Mouse (Mus musculus) testis, adult 2 months (tissue): ENCODE measurements at regions not wholly inside any gene's neighbourhood (a gene's known extent, or its start where the extent isn't known, plus 50 kb on each side); places are given as distances from the start of the nearest gene placed in this dataset.

Source experiments
- CTCF ChIP-seq: fragments of 200-500 bp; IDR thresholded peaks from 2 replicates; pipeline ENCODE4 v1.5.1; 2012; ENCODE audit warnings: low read depth, mild to moderate bottlenecking, inconsistent platforms, low read length, moderate library complexity; ENCODE audit not compliant: control insufficient read depth, insufficient read depth, insufficient replicate concordance
- POLR2A ChIP-seq: fragments of 200-500 bp; IDR thresholded peaks from 2 replicates; pipeline ENCODE4 v1.6.1; 2012; ENCODE audit warnings: low read depth, mild to moderate bottlenecking, inconsistent platforms, low read length, moderate library complexity; ENCODE audit not compliant: control insufficient read depth

GRCm38 (mm10) chr6:118259881-118260280 is 62.4 kb upstream of the Ret start:
- TF ChIP-seq POLR2A (no peak), CTCF (no peak)
